In the genomic region with DNA sequence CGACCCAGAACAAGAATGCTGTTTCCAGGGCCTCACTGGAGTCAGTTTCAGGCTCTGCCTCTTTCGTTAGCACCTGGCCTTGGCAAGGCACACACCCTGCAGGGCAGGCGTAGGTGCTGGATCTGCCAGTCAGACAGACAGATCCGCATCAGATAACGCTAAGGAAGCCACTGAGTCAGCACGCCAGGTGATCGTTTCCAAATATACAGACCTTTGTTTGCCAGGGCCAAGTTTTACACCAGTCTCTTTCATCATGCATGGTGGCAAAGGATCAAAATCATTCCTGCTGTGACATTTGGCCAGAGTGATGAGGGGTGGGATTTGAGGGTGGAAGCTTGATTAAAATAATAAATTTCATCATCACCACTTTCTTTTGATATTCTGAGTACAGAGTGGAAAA, we compare ENCODE assay signal across 27 mouse cellular contexts.
A peak's percentile ranks its signal among the peaks of the same experiment; 100 is the strongest.
DNase-seq lines count a peak whose midpoint lies in the region; ATAC-seq lines count a peak whose summit lies in the region.
"Had no signal": no experiment of that assay in that cellular context is flagged by ENCODE, and none has a peak within 500 bp of the region (broad histone marks: within the 10 kb centered on the region; RNA-seq: fewer than 3 reads in every experiment).

No protein-coding gene starts in this region.

- no peaks in the 10 kb centered on the region for H3K4me1 ChIP-seq in megakaryocyte, embryonic 14.5 days
- H3K4me1 ChIP-seq: embryonic facial prominence, embryonic 15.5 days; forebrain, embryonic 12.5 days; forebrain, embryonic 15.5 days had no signal

- DNase-seq in cerebellum, postnatal 14 days = peak; percentile 6 to 13
- DNase-seq in cerebellum, adult 18-20 months = no peak
- peak; percentile 6 for DNase-seq in brain, adult 2 months (ENCODE audit: low read depth, low spot score)
- DNase-seq in gonadal fat pad, adult 2 months (ENCODE audit: low read depth) = peak; percentile 98
- no peak for DNase-seq in thymus, postnatal 10 days (ENCODE audit: low spot score in 2 of 2)
- DNase-seq: adrenal gland, adult 2 months; adrenal gland, postnatal 25 days; B cell, adult 2 months; cerebellum, adult 11 months; cerebellum, adult 8-10 months; embryo, embryonic 11 days; gastrocnemius, postnatal 25 days; heart, adult 2 months; heart, postnatal 14 days; heart, postnatal 4 days had no signal

- ATAC-seq in megakaryocyte, adult 5-6 weeks (ENCODE audit: poor library complexity, severe bottlenecking) = no peak
- ATAC-seq: forebrain, embryonic 15.5 days; hindbrain, postnatal 0 days; inflammation-experienced regulatory T-cells, adult 6 months; intestine, embryonic 16.5 days had no signal

- peaks cover 6% of the 10 kb centered on the region; the same call in 1 of the 2 replicates for H3K9me3 ChIP-seq in megakaryocyte, embryonic 14.5 days
- H3K9me3 ChIP-seq: embryonic facial prominence, embryonic 15.5 days; forebrain, embryonic 12.5 days; forebrain, embryonic 15.5 days; heart, embryonic 10.5 days; heart, embryonic 13.5 days had no signal

- H3K27me3 ChIP-seq in megakaryocyte, embryonic 14.5 days (replicated peaks) = no peaks in the 10 kb centered on the region
- H3K27me3 ChIP-seq: CH12.LX; embryonic facial prominence, embryonic 15.5 days; forebrain, embryonic 12.5 days; forebrain, embryonic 15.5 days; heart, embryonic 13.5 days had no signal

- no peaks in the 10 kb centered on the region for H3K36me3 ChIP-seq in megakaryocyte, embryonic 14.5 days (replicated peaks; ENCODE audit: low read length)
- H3K36me3 ChIP-seq: embryonic facial prominence, embryonic 15.5 days; forebrain, embryonic 12.5 days; forebrain, embryonic 15.5 days; G1E; heart, embryonic 10.5 days; heart, embryonic 13.5 days had no signal

- H3K4me3 ChIP-seq in megakaryocyte, embryonic 14.5 days (replicated peaks) = peak overlapping the region; percentile 10
- H3K4me3 ChIP-seq: embryonic facial prominence, embryonic 15.5 days; forebrain, embryonic 12.5 days; forebrain, embryonic 15.5 days; heart, adult 2 months; heart, embryonic 10.5 days; heart, embryonic 13.5 days had no signal

Comparison
In these comparisons a context has a peak if more than half of its experiments do, and no peak if none do; other contexts are left out.
1. DNase-seq: peak in cerebellum, postnatal 14 days (2 of 2), brain, adult 2 months (single experiment) and gonadal fat pad, adult 2 months (single experiment); none in cerebellum, adult 18-20 months (0 of 2) and thymus, postnatal 10 days (0 of 2).